Mouse (Mus musculus) small intestine, adult 2 months (tissue): Measurements from ENCODE around the gene Efl1.

ENCODE experiments used
- CTCF ChIP-seq: fragments of 200-500 bp; IDR thresholded peaks from 2 replicates; pipeline ENCODE4 v1.5.1; 2012; ENCODE audit warnings: low read depth, mild to moderate bottlenecking, control low read depth, inconsistent platforms, low read length, moderate library complexity, mixed read lengths; ENCODE audit not compliant: insufficient replicate concordance, insufficient read length; ENCODE audit errors: extremely low read depth
- POLR2A ChIP-seq: fragments of 200-500 bp; IDR thresholded peaks from 2 replicates; pipeline ENCODE4 v1.6.1; 2012; ENCODE audit warnings: low read depth, mild to moderate bottlenecking, control low read depth, inconsistent platforms, low read length, moderate library complexity

DNA sequence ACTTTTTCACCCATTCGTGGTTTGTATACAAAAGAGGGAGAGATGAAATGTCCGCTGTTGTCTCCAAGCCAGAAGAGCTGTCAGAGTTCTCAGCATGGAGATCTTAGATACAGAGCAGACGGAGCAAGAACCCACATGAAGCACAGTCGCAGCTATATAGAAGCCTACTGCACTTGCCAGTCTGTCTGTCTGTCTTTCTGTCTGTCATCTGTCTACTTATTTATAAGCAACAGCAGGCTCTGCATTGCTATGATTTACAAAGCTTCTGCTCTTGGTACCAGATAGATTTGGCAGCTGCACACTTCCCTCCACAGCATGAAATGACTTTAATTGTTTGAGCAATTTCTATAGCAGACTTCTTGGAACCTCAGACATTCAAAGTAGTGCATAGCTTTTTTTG is 110.1 kb downstream of the Efl1 start:
- TF ChIP-seq CTCF (no peak), POLR2A (no peak)
